Mouse (Mus musculus) cerebellum, postnatal 4 days (tissue): Measurements from ENCODE around the gene Dnm1.

ENCODE experiments used
- DNase-seq, 2 experiments: peaks; one replicate each; pipeline ENCODE4 v3.0.0; 2022; ENCODE audit warnings: low spot score in 2 of 2, mixed read lengths in 1 of 2

The Dnm1 gene

DNA sequence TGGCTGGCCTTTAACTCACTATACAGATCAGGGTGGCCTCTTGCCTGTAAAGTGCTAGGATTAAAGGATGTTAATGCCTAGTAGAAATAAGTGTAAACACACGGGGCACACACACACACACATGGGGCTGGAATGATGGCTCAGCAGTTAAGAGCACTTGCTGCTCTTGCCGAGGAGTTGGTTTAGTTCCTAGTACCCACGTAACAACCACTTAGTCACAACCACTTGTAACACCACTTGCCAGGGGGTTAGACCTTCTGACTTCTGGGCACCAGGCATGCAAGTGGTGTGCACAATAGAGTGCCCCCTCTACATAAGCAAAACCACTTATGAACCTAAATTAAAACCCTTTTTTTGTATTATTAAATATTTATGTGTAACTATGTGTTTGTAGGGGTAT, 69.2 kb downstream of the Dnm1 start:
- DNase-seq: no peak

DNA sequence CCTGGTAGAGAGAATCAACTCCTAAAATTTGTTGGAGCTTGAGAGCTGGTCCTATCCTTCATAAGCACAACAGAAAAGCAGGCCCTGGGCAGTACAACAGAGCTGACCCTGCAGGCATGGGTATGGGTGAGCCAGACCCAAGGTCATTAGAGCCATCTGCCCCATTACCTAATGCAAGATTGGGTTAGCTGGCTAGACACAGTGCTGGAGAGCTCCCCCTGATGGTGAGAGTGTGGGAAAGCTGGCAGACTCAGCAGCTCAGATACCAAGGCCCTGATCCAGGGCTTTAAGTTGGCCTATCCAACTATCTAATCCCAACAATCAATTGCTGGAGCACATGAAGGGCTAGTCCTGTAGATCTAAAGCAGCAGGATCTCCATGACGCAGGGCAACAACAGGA, 70.4 kb downstream of the Dnm1 start:
- DNase-seq: peak in 1 of 2 experiments; percentile 34

DNA sequence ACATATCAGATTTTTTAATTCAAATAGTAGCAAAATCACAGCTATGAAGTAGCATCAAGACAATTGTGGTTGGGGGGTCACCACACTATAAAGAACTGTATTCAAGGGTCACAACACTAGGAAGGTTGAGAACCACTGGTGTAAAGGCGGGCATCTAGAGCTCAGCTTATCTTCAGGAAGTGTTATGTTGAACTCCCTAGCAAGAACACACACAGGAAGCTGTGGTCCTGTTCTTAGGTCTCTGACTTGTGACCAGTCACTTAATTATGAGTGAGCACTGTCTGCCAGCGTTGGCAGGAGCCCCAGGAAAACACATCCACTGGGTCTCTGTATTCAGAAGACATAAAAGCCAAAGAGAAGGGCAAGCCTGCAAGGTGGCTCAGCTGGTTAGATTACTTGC, 70.8 kb downstream of the Dnm1 start:
- no peak for DNase-seq

DNA sequence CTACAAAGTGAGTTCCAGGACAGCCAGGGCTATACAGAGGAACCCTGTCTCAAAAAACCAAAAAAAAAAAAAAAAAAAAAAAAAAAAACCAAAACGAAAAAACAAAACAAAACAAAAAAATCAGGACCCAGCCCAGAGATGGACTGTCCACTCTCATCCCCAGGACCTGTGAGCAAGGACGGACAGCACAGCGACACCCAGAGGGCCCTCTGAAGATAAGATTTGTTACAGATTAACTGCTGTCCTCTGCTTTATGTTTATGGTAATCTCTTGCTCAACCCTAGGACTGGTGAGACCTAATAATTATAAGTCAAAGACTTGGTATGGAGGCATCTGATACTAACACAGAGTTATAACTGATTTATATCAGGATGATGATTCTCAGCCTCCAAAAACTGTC, 77.3 kb downstream of the Dnm1 start:
- DNase-seq: no peak

DNA sequence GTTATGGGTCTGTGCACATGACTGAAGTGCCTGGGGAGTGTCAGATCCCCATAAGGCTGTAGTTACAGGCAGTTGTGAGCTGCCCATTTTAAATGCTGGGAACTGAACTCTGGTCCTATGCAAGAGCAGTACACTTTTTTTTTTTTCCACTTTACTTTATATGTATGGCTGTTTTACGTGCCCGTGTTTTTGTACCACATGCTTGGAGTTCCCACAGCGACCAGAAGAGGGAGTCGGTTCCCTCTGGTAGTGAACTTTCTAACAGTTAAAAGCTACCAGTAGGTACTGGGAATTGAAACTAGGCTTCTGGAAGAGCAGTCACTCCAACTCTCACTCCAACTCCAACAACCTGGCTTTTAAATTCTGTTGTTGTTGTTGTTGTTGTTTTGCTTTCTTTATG, 92.5 kb downstream of the Dnm1 start:
- DNase-seq: peak in 1 of 2 experiments; percentile 36

DNA sequence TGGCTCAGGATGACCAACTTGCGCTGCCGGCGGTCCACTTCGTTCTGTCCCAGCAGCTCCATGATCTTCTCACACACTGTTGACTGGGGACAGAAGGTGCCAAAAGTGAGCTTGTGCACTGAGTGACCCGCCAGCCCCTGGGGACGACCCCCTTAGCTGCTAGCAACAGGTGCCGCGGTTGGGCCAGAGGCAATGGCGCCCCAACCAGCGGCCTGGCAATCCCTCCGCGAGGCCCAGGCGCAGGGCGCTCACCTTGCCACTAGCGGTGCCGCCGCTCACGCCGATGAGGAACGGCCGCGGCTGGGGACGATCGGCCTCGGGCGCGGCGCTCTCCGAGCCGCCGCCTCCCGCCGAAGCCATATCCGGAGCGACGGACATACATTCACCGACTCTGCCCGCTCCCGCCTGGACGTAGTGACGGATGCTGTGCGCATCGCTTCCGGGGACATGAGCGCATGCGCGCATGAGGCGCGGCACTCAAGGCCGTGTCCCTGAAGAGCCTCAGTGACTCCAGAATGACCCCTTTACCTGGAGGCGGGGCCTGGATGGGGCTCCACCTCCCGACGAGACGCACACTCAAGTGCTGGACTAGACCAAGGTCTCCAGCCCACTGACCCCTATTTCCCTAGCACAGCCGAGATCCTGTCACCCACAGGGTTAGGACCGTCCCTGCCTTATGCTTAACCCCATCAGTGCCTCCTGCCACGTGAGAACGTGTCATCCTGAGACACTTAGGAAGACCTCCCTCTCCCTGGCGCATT, 93.3 kb downstream of the Dnm1 start, which contains the start of gene Uck1:
Uck1 (minus strand) TSS at position 503 of the 761 bp plus-strand sequence.
- DNase-seq: peak; percentile 53 to 77

DNA sequence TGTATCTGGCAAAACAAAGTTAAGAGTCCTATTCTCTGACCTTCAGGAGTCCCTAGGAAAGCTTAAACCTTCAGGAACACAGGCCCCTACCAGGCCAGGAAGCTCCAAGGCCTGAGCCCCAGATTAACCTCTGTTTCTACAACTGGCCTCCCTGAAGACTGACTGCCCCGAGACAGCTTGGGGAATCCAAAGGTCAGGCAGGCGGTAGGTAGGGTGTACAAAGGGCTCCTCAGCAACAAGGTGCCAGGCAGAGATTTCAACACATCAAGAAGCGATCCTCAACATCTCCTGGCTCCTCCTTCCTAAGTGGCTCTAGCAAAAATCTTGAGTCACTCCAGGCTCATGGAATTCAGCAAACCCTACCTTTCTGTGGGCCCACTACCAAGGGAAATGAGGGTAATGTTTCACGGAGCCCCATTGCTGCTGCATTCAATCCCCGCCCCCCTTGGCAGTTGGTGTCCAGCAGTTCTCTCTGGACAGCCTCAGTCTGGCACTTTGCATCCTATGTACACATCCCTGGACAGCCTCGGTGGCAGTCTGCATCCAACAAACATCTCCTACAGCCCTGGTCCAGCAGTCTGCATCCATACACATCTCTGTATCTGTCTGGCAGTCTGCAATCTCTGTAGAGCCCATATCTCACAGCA, 94.1 kb downstream of the Dnm1 start:
- no peak for DNase-seq
